Mouse (Mus musculus) kidney, embryonic 16.5 days (tissue): ENCODE results near the gene Dennd1a. TPM values are rescaled to one million over a fixed set of nuclear protein-coding genes. Genes with fewer than 3 reads are reported as not detected.

Source experiments
- ATAC-seq: fragments of 200-750 bp; cut with Nextera tagmentation; 2 replicates; pipeline ENCODE4 v1.8.0; 2017; ENCODE audit warnings: moderate TSS enrichment; ENCODE audit not compliant: low FRiP score, low TSS enrichment
- H3K27ac ChIP-seq: fragments of 300-500 bp; sonication (generic); 2 replicates; pipeline ENCODE4 v1.5.1; 2014; ENCODE audit warnings: low read length
- H3K27me3 ChIP-seq: fragments of 300-500 bp; sonication (generic); 2 replicates; pipeline ENCODE4 v1.6.1; 2014; ENCODE audit warnings: low read length, control low read depth, mixed read lengths; ENCODE audit not compliant: insufficient read depth
- H3K36me3 ChIP-seq: fragments of 300-500 bp; sonication (generic); 2 replicates; pipeline ENCODE4 v1.6.1; 2014; ENCODE audit warnings: low read length, control low read depth, mixed read lengths; ENCODE audit not compliant: insufficient read depth
- H3K4me1 ChIP-seq: fragments of 300-500 bp; sonication (generic); 2 replicates; pipeline ENCODE4 v1.6.1; 2014; ENCODE audit warnings: low read length, control low read depth, mixed read lengths; ENCODE audit not compliant: insufficient read depth
- H3K4me2 ChIP-seq: fragments of 300-500 bp; sonication (generic); replicated peaks from 2 replicates; pipeline ENCODE4 v1.6.1; 2014; ENCODE audit warnings: low read depth, low read length
- H3K4me3 ChIP-seq: fragments of 300-500 bp; sonication (generic); 2 replicates; pipeline ENCODE4 v1.5.1; 2014; ENCODE audit warnings: mild to moderate bottlenecking, low read length
- H3K9ac ChIP-seq: fragments of 300-500 bp; sonication (generic); replicated peaks from 2 replicates; pipeline ENCODE4 v1.6.1; 2014; ENCODE audit warnings: low read length
- H3K9me3 ChIP-seq: fragments of 300-500 bp; sonication (generic); 2 replicates; pipeline ENCODE4 v1.6.1; 2016; ENCODE audit warnings: low read length, control low read depth
- WGBS: fragments of 180-500 bp; shearing (Covaris S2); extraction: QIAGEN DNeasy Blood & Tissue Kit; methylation state at CpG from one replicate; pipeline ENCODE4 v1.1.7; 2014; 5-methylcytosine and 5-hydroxymethylcytosine counted together
- polyA plus RNA-seq: library from polyadenylated mRNA; unstranded; fragments of >200 nt; fragmentation: Nextera tagmentation; extraction: Ambion mirVana; gene quantifications from 2 replicates; pipeline ENCODE4 v1.2.1, GENCODE M21; 2015

Dennd1a gene
- polyA plus RNA-seq, 1 experiment from 2014 or later: 14.3 TPM

- WGBS: 77% methylated on average over 1 of the region's 1 CpGs
Observed at GRCm38 (mm10) chr2:38102674-38103073, 184.5 kb downstream of the Dennd1a start.

GRCm38 (mm10) chr2:38100289-38100688, 186.9 kb downstream of the Dennd1a start:
- 51% methylated on average over 7 of the region's 7 CpGs for WGBS
- Histone ChIP-seq H3K4me1 (peaks cover 17% of the 10 kb centered on the region), H3K9me3 (no peaks in the 10 kb centered on the region), H3K4me2 (no peak overlapping the region), H3K4me3 (no peak overlapping the region), H3K36me3 (no peaks in the 10 kb centered on the region), H3K27me3 (no peaks in the 10 kb centered on the region), H3K27ac (no peak overlapping the region), H3K9ac (no peak overlapping the region)
- ATAC-seq: no peak

More at GRCm38 (mm10) chr2:38102674-38103073, 184.5 kb downstream of the Dennd1a start:
- H3K4me3 ChIP-seq: no peak overlapping the region
- H3K4me1 ChIP-seq: peaks cover 11% of the 10 kb centered on the region; the same call in 1 of the 2 replicates
- ATAC-seq: no peak
- H3K9ac ChIP-seq: no peak overlapping the region
- no peaks in the 10 kb centered on the region for H3K9me3 ChIP-seq
- no peak overlapping the region for H3K4me2 ChIP-seq
- no peaks in the 10 kb centered on the region for H3K36me3 ChIP-seq
- H3K27ac ChIP-seq: no peak overlapping the region
- no peaks in the 10 kb centered on the region for H3K27me3 ChIP-seq

GRCm38 (mm10) chr2:38099120-38099773, 187.9 kb downstream of the Dennd1a start:
- no peak for ATAC-seq
- H3K36me3 ChIP-seq: no peaks in the 10 kb centered on the region
- H3K4me2 ChIP-seq: no peak overlapping the region
- H3K27me3 ChIP-seq: no peaks in the 10 kb centered on the region
- H3K4me1 ChIP-seq: peaks cover 23% of the 10 kb centered on the region
- H3K9ac ChIP-seq: no peak overlapping the region
- no peaks in the 10 kb centered on the region for H3K9me3 ChIP-seq
- no peak overlapping the region for H3K4me3 ChIP-seq
- 67% methylated on average over 4 of the region's 4 CpGs for WGBS
- H3K27ac ChIP-seq: no peak overlapping the region

- no peak overlapping the region for H3K4me3 ChIP-seq
- H3K27me3 ChIP-seq: no peaks in the 10 kb centered on the region
- 82% methylated on average over 3 of the region's 3 CpGs for WGBS
- no peak for ATAC-seq
- H3K4me1 ChIP-seq: peaks cover 23% of the 10 kb centered on the region
- no peak overlapping the region for H3K27ac ChIP-seq
- no peak overlapping the region for H3K9ac ChIP-seq
- H3K9me3 ChIP-seq: no peaks in the 10 kb centered on the region
- H3K36me3 ChIP-seq: no peaks in the 10 kb centered on the region
- no peak overlapping the region for H3K4me2 ChIP-seq
Observed at GRCm38 (mm10) chr2:38097469-38097868, 189.7 kb downstream of the Dennd1a start.

- Histone ChIP-seq H3K4me2 (no peak overlapping the region), H3K9me3 (no peaks in the 10 kb centered on the region), H3K36me3 (no peaks in the 10 kb centered on the region), H3K4me3 (no peak overlapping the region), H3K9ac (no peak overlapping the region), H3K27me3 (no peaks in the 10 kb centered on the region), H3K4me1 (peaks cover 23% of the 10 kb centered on the region), H3K27ac (no peak overlapping the region)
- 0 out of 2 replicates have a peak, but pooled peaks have one; percentile 9 for ATAC-seq
Observed at GRCm38 (mm10) chr2:38096328-38096727, 190.9 kb downstream of the Dennd1a start.

GRCm38 (mm10) chr2:38094380-38095163, 192.6 kb downstream of the Dennd1a start:
- Histone ChIP-seq H3K27me3 (no peaks in the 10 kb centered on the region), H3K36me3 (no peaks in the 10 kb centered on the region), H3K9me3 (no peaks in the 10 kb centered on the region), H3K4me1 (peaks cover 23% of the 10 kb centered on the region), H3K9ac (no peak overlapping the region), H3K4me3 (no peak overlapping the region), H3K27ac (no peak overlapping the region), H3K4me2 (no peak overlapping the region)
- ATAC-seq: peak; percentile 60; the same call in 1 of the 2 replicates
- WGBS: 29% methylated on average over 2 of the region's 2 CpGs

GRCm38 (mm10) chr2:38093968-38094367, 193.2 kb downstream of the Dennd1a start:
- no peak for ATAC-seq
- no peak overlapping the region for H3K4me2 ChIP-seq

GRCm38 (mm10) chr2:38093242-38093641, 193.9 kb downstream of the Dennd1a start:
- Histone ChIP-seq H3K4me1 (peaks cover 12% of the 10 kb centered on the region), H3K36me3 (no peaks in the 10 kb centered on the region), H3K4me2 (no peak overlapping the region), H3K27ac (no peak overlapping the region), H3K9me3 (no peaks in the 10 kb centered on the region), H3K4me3 (no peak overlapping the region), H3K27me3 (no peaks in the 10 kb centered on the region), H3K9ac (no peak overlapping the region)
- WGBS: 70% methylated on average over 3 of the region's 3 CpGs
- ATAC-seq: no peak

More at GRCm38 (mm10) chr2:38093968-38094367, 193.2 kb downstream of the Dennd1a start:
- Histone ChIP-seq H3K27ac (no peak overlapping the region), H3K9ac (no peak overlapping the region), H3K36me3 (no peaks in the 10 kb centered on the region), H3K27me3 (no peaks in the 10 kb centered on the region), H3K4me1 (peaks cover 17% of the 10 kb centered on the region), H3K4me3 (no peak overlapping the region), H3K9me3 (no peaks in the 10 kb centered on the region)

- Histone ChIP-seq H3K4me2 (no peak overlapping the region), H3K9me3 (no peaks in the 10 kb centered on the region), H3K27ac (peak overlapping the region; percentile 71), H3K9ac (no peak overlapping the region), H3K27me3 (no peaks in the 10 kb centered on the region), H3K4me1 (no peaks in the 10 kb centered on the region), H3K36me3 (no peaks in the 10 kb centered on the region), H3K4me3 (no peak overlapping the region)
- ATAC-seq: peak; percentile 74
- 86% methylated on average over 1 of the region's 1 CpGs for WGBS
Observed at GRCm38 (mm10) chr2:38088346-38088745, 198.8 kb downstream of the Dennd1a start.

- ATAC-seq: no peak
- Histone ChIP-seq H3K4me3 (no peak overlapping the region), H3K4me2 (no peak overlapping the region), H3K9me3 (no peaks in the 10 kb centered on the region), H3K27me3 (no peaks in the 10 kb centered on the region), H3K36me3 (no peaks in the 10 kb centered on the region), H3K4me1 (no peaks in the 10 kb centered on the region), H3K27ac (no peak overlapping the region), H3K9ac (no peak overlapping the region)
- 89% methylated on average over 2 of the region's 2 CpGs for WGBS
Observed at GRCm38 (mm10) chr2:38085058-38085457, 202.1 kb downstream of the Dennd1a start.
